ENCODE assay signal across 17 mouse cellular contexts in genomic region chr9:21721036-21721435, GRCm38 (mm10). TPM values are rescaled to one million over a fixed set of nuclear protein-coding genes. Genes with fewer than 3 reads are reported as not detected.
DNase-seq lines count a peak whose midpoint lies in the region; ATAC-seq and TF ChIP-seq lines count a peak whose summit lies in the region.
"Had no signal": no experiment of that assay in that cellular context is flagged by ENCODE, and none has a peak within 500 bp of the region (broad histone marks: within the 10 kb centered on the region; RNA-seq: fewer than 3 reads in every experiment).

No protein-coding gene starts in this region.

- peaks cover 29% of the 10 kb centered on the region for H3K4me1 ChIP-seq in midbrain, embryonic 10.5 days
- peaks cover 24% of the 10 kb centered on the region for H3K4me1 ChIP-seq in midbrain, embryonic 13.5 days (replicated peaks)
- H3K4me1 ChIP-seq in heart, postnatal 0 days (ENCODE audit: control insufficient read depth, insufficient read depth), result peaks cover 23% of the 10 kb centered on the region; the same call in 1 of the 2 replicates
- peaks cover 21% of the 10 kb centered on the region for H3K4me1 ChIP-seq in stomach, embryonic 16.5 days (ENCODE audit: control insufficient read depth, insufficient read depth, low read length)

- no peaks in the 10 kb centered on the region for H3K9me3 ChIP-seq in midbrain, embryonic 10.5 days (replicated peaks)
- no peaks in the 10 kb centered on the region for H3K9me3 ChIP-seq in midbrain, embryonic 13.5 days
- no peaks in the 10 kb centered on the region for H3K9me3 ChIP-seq in heart, postnatal 0 days (replicated peaks; ENCODE audit: control insufficient read depth, low read length)
- H3K9me3 ChIP-seq in stomach, embryonic 16.5 days (replicated peaks; ENCODE audit: control insufficient read depth, low read length), result no peaks in the 10 kb centered on the region
- H3K9me3 ChIP-seq: G1E; midbrain, embryonic 15.5 days had no signal

- 80% methylated on average over 2 of the region's 2 CpGs for WGBS in midbrain, embryonic 10.5 days
- WGBS in midbrain, embryonic 13.5 days, result 76% methylated on average over 2 of the region's 2 CpGs
- WGBS in heart, postnatal 0 days, result 17% methylated on average over 2 of the region's 2 CpGs
- WGBS in stomach, embryonic 16.5 days, result 65% methylated on average over 2 of the region's 2 CpGs

- no peak overlapping the region for H3K4me3 ChIP-seq in midbrain, embryonic 10.5 days
- H3K4me3 ChIP-seq in midbrain, embryonic 13.5 days (replicated peaks), result no peak overlapping the region
- H3K4me3 ChIP-seq in heart, postnatal 0 days (ENCODE audit: low read depth, low read length), result no peak overlapping the region
- H3K4me3 ChIP-seq in stomach, embryonic 16.5 days (replicated peaks; ENCODE audit: low read length), result no peak overlapping the region
- H3K4me3 ChIP-seq: embryonic facial prominence, embryonic 12.5 days; left cerebral cortex, adult 2 months; midbrain, embryonic 15.5 days had no signal

- peaks cover 15% of the 10 kb centered on the region for H3K36me3 ChIP-seq in midbrain, embryonic 10.5 days
- H3K36me3 ChIP-seq in midbrain, embryonic 13.5 days, result peaks cover under 1% of the 10 kb centered on the region; the same call in 1 of the 2 replicates
- H3K36me3 ChIP-seq in heart, postnatal 0 days (replicated peaks; ENCODE audit: control insufficient read depth, insufficient read depth, low read length), result no peaks in the 10 kb centered on the region
- no peaks in the 10 kb centered on the region for H3K36me3 ChIP-seq in stomach, embryonic 16.5 days (ENCODE audit: control insufficient read depth, insufficient read depth, low read length)
- H3K36me3 ChIP-seq: embryonic facial prominence, embryonic 12.5 days; midbrain, embryonic 15.5 days had no signal

- TF ChIP-seq CTCF in heart, postnatal 0 days (IDR thresholded peaks at IDR 0.05; ENCODE audit: low read depth), result no peak

- TF ChIP-seq EP300 in heart, postnatal 0 days (IDR thresholded peaks at IDR 0.05; ENCODE audit: low read depth), result no peak

- no peak for ATAC-seq in midbrain, embryonic 13.5 days
- no peak for ATAC-seq in heart, postnatal 0 days (ENCODE audit: insufficient read depth, low read depth)
- no peak for ATAC-seq in stomach, embryonic 16.5 days (ENCODE audit: insufficient read depth, low FRiP score)
- ATAC-seq in granulocyte monocyte progenitor cell, adult 5-6 weeks (replicated peaks; ENCODE audit: poor library complexity, severe bottlenecking), result no peak
- ATAC-seq: forebrain, embryonic 14.5 days; midbrain, embryonic 15.5 days had no signal

- intact Hi-C loops in heart, postnatal 14 days (cut with DNase I), result no loop called here
- intact Hi-C loops in left cerebral cortex, postnatal 4 days (cut with DNase I), result no loop called here

- H3K27ac ChIP-seq in midbrain, embryonic 10.5 days (replicated peaks), result peak overlapping the region; percentile 96
- H3K27ac ChIP-seq in midbrain, embryonic 13.5 days, result no peak overlapping the region
- H3K27ac ChIP-seq in heart, postnatal 0 days (ENCODE audit: low read depth), result peak overlapping the region; percentile 74
- H3K27ac ChIP-seq in stomach, embryonic 16.5 days (ENCODE audit: low read length), result no peak overlapping the region
- H3K27ac ChIP-seq: embryonic facial prominence, embryonic 12.5 days; left cerebral cortex, adult 2 months; midbrain, embryonic 15.5 days had no signal

- H3K4me2 ChIP-seq in midbrain, embryonic 13.5 days (replicated peaks), result no peak overlapping the region
- no peak overlapping the region for H3K4me2 ChIP-seq in heart, postnatal 0 days (ENCODE audit: low read depth, low read length)
- no peak overlapping the region for H3K4me2 ChIP-seq in stomach, embryonic 16.5 days (ENCODE audit: low read depth, low read length)
- H3K4me2 ChIP-seq: embryonic facial prominence, embryonic 12.5 days; midbrain, embryonic 15.5 days had no signal

- no peaks in the 10 kb centered on the region for H3K27me3 ChIP-seq in midbrain, embryonic 10.5 days (ENCODE audit: low read depth, poor library complexity, severe bottlenecking)
- no peaks in the 10 kb centered on the region for H3K27me3 ChIP-seq in midbrain, embryonic 13.5 days
- no peaks in the 10 kb centered on the region for H3K27me3 ChIP-seq in heart, postnatal 0 days (ENCODE audit: control insufficient read depth, insufficient read depth, low read length)
- H3K27me3 ChIP-seq in stomach, embryonic 16.5 days (ENCODE audit: control insufficient read depth, insufficient read depth, low read length), result no peaks in the 10 kb centered on the region
- H3K27me3 ChIP-seq: embryonic facial prominence, embryonic 12.5 days; midbrain, embryonic 15.5 days had no signal

- DNase-seq in heart, adult 18-20 months, result peak; percentile 40 to 42
- no peak for DNase-seq in heart, postnatal 14 days
- DNase-seq in midbrain, embryonic 10.5 days (ENCODE audit: low spot score), result no peak
- DNase-seq in heart, postnatal 0 days (ENCODE audit: low spot score), result no peak
- DNase-seq in left cerebral cortex, postnatal 4 days, result no peak
- DNase-seq: cerebellum, postnatal 14 days; kidney, adult 18-20 months; lung, postnatal 36 days; right cerebral cortex, postnatal 4 days had no signal

- no peak overlapping the region for H3K9ac ChIP-seq in midbrain, embryonic 13.5 days (replicated peaks)
- H3K9ac ChIP-seq in heart, postnatal 0 days (replicated peaks; ENCODE audit: low read depth, low read length), result 0 out of 2 replicates have a peak overlapping the region, but pooled peaks have one; percentile 13
- H3K9ac ChIP-seq in stomach, embryonic 16.5 days (ENCODE audit: low read length), result 0 out of 2 replicates have a peak overlapping the region, but pooled peaks have one; percentile 28
- H3K9ac ChIP-seq: embryonic facial prominence, embryonic 12.5 days; midbrain, embryonic 15.5 days had no signal

RNA-seq across cellular contexts. Expression of gene Ldlr, which starts 2.2 kb away (rescaled TPM):
- 1 to 10 TPM; 1.9 to 2.4 TPM for total RNA-seq in heart, adult 18-20 months (2021)
- 1 to 10 TPM; 3.4 to 3.8 TPM for total RNA-seq in heart, postnatal 14 days (2021)
- 52.2 and 58.9 TPM in 2 replicates for polyA plus RNA-seq in midbrain, embryonic 10.5 days (2016; fragmentation: Nextera tagmentation; extraction: Ambion mirVana)
- 18.7 and 20.6 TPM in 2 replicates for polyA plus RNA-seq in midbrain, embryonic 13.5 days (2015; fragmentation: Nextera tagmentation; extraction: Ambion mirVana)
- total RNA-seq in heart, postnatal 0 days (2014; rRNA removed; ENCODE audit: low replicate concordance), result 36.8 and 42.9 TPM in 2 replicates
- 8.0 and 10.9 TPM in 2 replicates for polyA plus RNA-seq in heart, postnatal 0 days (2015; fragmentation: Nextera tagmentation; extraction: Ambion mirVana)
- 62.2 and 69.3 TPM in 2 replicates for polyA plus RNA-seq in stomach, embryonic 16.5 days (2015; fragmentation: Nextera tagmentation; extraction: Ambion mirVana)
- total RNA-seq in left cerebral cortex, postnatal 4 days (2021), result 10 to 100 TPM; 25.2 to 32.4 TPM
- 8.9 and 9.0 TPM in 2 replicates for total RNA-seq in granulocyte monocyte progenitor cell, adult 5-6 weeks (2014; fragmentation: Nextera tagmentation)
- 13.1 and 15.5 TPM in 2 replicates for total RNA-seq in granulocyte monocyte progenitor cell, adult 5-6 weeks (2017)

RNA-seq across cellular contexts. Expression of gene Spc24, which starts 39.1 kb away (rescaled TPM):
- 1 to 10 TPM; 4.7 to 6.4 TPM for total RNA-seq in heart, adult 18-20 months (2021)
- total RNA-seq in heart, postnatal 14 days (2021), result 1 to 10 TPM; 4.7 to 6.5 TPM
- 146 and 175 TPM in 2 replicates for polyA plus RNA-seq in midbrain, embryonic 10.5 days (2016; fragmentation: Nextera tagmentation; extraction: Ambion mirVana)
- 36.2 and 44.6 TPM in 2 replicates for polyA plus RNA-seq in midbrain, embryonic 13.5 days (2015; fragmentation: Nextera tagmentation; extraction: Ambion mirVana)
- total RNA-seq in heart, postnatal 0 days (2014; rRNA removed; ENCODE audit: low replicate concordance), result 22.3 and 76.0 TPM in 2 replicates
- 35.2 and 40.3 TPM in 2 replicates for polyA plus RNA-seq in heart, postnatal 0 days (2015; fragmentation: Nextera tagmentation; extraction: Ambion mirVana)
- polyA plus RNA-seq in stomach, embryonic 16.5 days (2015; fragmentation: Nextera tagmentation; extraction: Ambion mirVana), result 83.7 and 87.5 TPM in 2 replicates
- total RNA-seq in left cerebral cortex, postnatal 4 days (2021), result 1 to 10 TPM; 4.9 to 5.9 TPM
- total RNA-seq in granulocyte monocyte progenitor cell, adult 5-6 weeks (2014; fragmentation: Nextera tagmentation), result 31.4 and 46.5 TPM in 2 replicates
- 117 and 138 TPM in 2 replicates for total RNA-seq in granulocyte monocyte progenitor cell, adult 5-6 weeks (2017)

Comparison
In these comparisons a context has a peak if more than half of its experiments do, and no peak if none do; other contexts are left out.
1. DNase-seq: peak in heart, adult 18-20 months (2 of 2); none in heart, postnatal 14 days (0 of 2), midbrain, embryonic 10.5 days (single experiment), heart, postnatal 0 days (single experiment) and left cerebral cortex, postnatal 4 days (single experiment).
2. H3K27ac ChIP-seq: peak in midbrain, embryonic 10.5 days (single experiment) and heart, postnatal 0 days (single experiment); none in midbrain, embryonic 13.5 days (single experiment) and stomach, embryonic 16.5 days (single experiment).